Mouse (Mus musculus) hindbrain, embryonic 15.5 days (tissue): ENCODE measurements around the gene Ndufs5. TPM values are rescaled to one million over a fixed set of nuclear protein-coding genes. Genes with fewer than 3 reads are reported as not detected.

Experiments used
- ATAC-seq: fragments of 200-750 bp; cut with Nextera tagmentation; 2 replicates; pipeline ENCODE4 v1.8.0; 2017; ENCODE audit warnings: low read depth, moderate number of reproducible peaks, moderate TSS enrichment; ENCODE audit not compliant: low FRiP score
- H3K27ac ChIP-seq: fragments of 300-500 bp; sonication (generic); replicated peaks from 2 replicates; pipeline ENCODE4 v1.5.1; 2015; ENCODE audit warnings: mild to moderate bottlenecking, inconsistent platforms
- H3K27me3 ChIP-seq: fragments of 300-500 bp; sonication (generic); 2 replicates; pipeline ENCODE4 v1.6.1; 2015; ENCODE audit warnings: control low read depth, inconsistent platforms
- H3K36me3 ChIP-seq: fragments of 300-500 bp; sonication (generic); 2 replicates; pipeline ENCODE4 v1.6.1; 2015; ENCODE audit warnings: control low read depth, inconsistent platforms
- H3K4me1 ChIP-seq: fragments of 300-500 bp; sonication (generic); replicated peaks from 2 replicates; pipeline ENCODE4 v1.6.1; 2015; ENCODE audit warnings: control low read depth, inconsistent platforms
- H3K4me2 ChIP-seq: fragments of 300-500 bp; sonication (generic); 2 replicates; pipeline ENCODE4 v1.6.1; 2015; ENCODE audit warnings: moderate library complexity, mild to moderate bottlenecking, inconsistent platforms
- H3K4me3 ChIP-seq: fragments of 300-500 bp; sonication (generic); 2 replicates; pipeline ENCODE4 v1.5.1; 2015; ENCODE audit warnings: mild to moderate bottlenecking, inconsistent platforms
- H3K9ac ChIP-seq: fragments of 300-500 bp; sonication (generic); 2 replicates; pipeline ENCODE4 v1.6.1; 2015; ENCODE audit warnings: inconsistent platforms
- H3K9me3 ChIP-seq: fragments of 300-500 bp; sonication (generic); 2 replicates; pipeline ENCODE4 v1.6.1; 2016; ENCODE audit warnings: control low read depth, inconsistent platforms
- whole genome bisulfite sequencing: fragments of 180-500 bp; shearing (Covaris S2); methylation state at CpG from one replicate; pipeline ENCODE4 v1.1.7; 2015; 5-methylcytosine and 5-hydroxymethylcytosine counted together
- polyA plus RNA-seq: library from polyadenylated mRNA; unstranded; fragments of >200 nt; fragmentation: Nextera tagmentation; extraction: Ambion mirVana; gene quantifications from 2 replicates; pipeline ENCODE4 v1.2.1, GENCODE M21; 2015

Gene Ndufs5
- polyA plus RNA-seq, 1 experiment from 2014 or later: 457 TPM

DNA sequence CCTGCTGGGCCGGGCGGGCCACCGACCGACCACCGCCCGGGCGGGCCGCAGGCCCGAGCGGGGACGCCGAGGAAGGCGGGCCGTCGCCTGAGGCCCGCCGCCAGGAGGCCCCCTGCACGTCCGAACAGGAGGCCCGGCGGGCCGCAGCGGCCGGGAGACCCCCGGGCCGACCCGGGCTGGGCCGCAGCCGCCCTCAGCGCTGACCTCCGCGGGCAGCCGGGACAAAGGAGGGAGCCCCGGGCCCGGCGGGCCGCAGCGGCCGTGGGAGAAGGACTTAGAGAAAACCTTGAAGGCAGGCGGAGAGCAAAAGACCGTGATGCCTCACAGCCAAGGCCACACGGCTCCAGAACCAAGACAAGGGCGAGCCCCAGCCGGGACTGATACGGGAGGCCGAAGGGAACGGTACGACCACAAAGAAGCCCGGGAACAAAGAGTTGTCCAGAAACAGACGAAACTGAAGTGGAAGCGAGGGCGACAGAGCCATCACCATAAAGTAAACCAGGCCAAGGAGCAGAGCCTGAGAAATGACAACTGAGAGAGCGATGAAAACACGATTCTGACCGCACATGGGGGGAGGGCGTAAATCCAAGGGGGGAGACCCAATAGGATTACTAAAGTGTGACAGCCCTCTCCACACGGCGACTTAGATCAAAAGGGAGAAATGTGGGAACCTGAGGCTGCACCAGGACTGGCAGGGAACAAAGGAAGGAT is 52.9 kb downstream of the Ndufs5 start:
- ATAC-seq: peak; percentile 16
- peak overlapping the region; percentile 83 for H3K4me2 ChIP-seq
- no peaks in the 10 kb centered on the region for H3K36me3 ChIP-seq
- peak overlapping the region; percentile 53 for H3K4me3 ChIP-seq
- no peaks in the 10 kb centered on the region for H3K27me3 ChIP-seq
- no peaks in the 10 kb centered on the region for H3K9me3 ChIP-seq
- H3K4me1 ChIP-seq: peaks cover 69% of the 10 kb centered on the region
- under 1% methylated on average over 53 of the region's 58 CpGs for WGBS
- peak overlapping the region; percentile 92 for H3K9ac ChIP-seq
- peak overlapping the region; percentile 96 for H3K27ac ChIP-seq

DNA sequence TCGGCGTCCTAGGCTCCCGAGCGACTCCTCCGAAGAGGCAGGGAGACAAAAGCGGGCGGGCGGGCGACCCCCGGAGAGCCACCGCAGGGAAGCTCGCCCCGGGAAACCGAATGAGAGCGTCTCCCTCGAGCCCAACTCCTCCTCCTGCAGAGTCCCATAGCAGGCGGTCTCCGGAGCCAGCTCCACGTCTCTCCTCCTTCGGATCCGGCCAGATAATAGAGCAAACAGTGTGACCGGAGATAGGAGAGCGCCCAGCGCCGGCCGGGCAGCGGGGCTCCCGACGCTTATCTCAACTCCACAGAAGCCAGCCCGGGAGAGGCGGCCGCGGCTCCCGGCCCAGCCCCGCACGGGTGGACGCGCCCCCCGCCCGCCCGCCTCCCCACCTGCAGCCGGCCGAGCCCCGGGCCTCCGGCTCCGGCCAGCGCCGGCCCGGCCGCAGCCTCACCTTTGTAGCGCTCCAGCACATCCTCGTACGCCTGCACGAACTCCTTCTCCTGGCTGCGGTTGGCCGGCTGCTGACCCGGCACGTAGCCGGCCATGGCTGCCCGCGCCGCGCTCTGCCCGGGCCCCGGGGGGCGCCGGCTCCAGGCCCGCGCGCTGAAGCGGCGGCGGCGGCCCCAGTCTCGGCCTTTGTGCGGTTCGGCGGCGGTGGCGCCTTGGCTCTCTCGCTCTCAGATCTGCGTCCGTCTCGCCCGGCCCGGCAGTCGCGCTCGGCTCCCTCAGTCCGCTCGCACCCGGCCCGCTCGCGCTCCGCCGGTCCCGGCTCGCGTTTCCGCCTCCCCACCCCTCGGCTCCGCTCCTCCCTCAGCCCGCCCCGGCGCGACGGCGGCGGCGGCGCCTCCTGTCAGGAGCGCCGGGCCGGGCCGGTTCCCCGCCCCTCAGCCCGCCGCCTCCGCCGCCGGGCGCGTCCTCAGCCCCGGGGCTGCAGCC is 53.7 kb downstream of the Ndufs5 start:
- ATAC-seq: peak; percentile 69
- WGBS: under 1% methylated on average over 87 of the region's 125 CpGs
- Histone ChIP-seq H3K4me3 (peak overlapping the region; percentile 53), H3K4me2 (peak overlapping the region; percentile 83), H3K4me1 (peaks cover 64% of the 10 kb centered on the region), H3K27me3 (no peaks in the 10 kb centered on the region), H3K9me3 (no peaks in the 10 kb centered on the region), H3K9ac (peak overlapping the region; percentile 92), H3K36me3 (no peaks in the 10 kb centered on the region), H3K27ac (peak overlapping the region; percentile 96)

DNA sequence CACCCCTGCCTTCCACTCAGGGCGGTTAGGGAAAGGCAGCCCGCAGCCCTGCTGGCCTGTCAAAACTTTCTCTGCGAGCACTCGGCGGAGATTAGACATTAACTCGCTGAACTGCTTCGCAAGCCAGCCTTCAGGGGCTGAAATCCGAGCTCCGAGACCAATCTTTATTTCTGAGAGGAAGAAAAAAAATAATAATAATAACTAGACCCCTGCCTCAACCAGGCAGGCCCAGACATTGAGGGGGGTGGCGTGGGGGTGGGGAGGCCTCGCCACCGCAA is 54.4 kb downstream of the Ndufs5 start:
- ATAC-seq: no peak
- peak overlapping the region; percentile 96 for H3K27ac ChIP-seq
- peaks cover 64% of the 10 kb centered on the region for H3K4me1 ChIP-seq
- H3K9me3 ChIP-seq: no peaks in the 10 kb centered on the region
- 2% methylated on average over 12 of the region's 12 CpGs for WGBS
- peak overlapping the region; percentile 83 for H3K4me2 ChIP-seq
- H3K36me3 ChIP-seq: no peaks in the 10 kb centered on the region
- H3K27me3 ChIP-seq: no peaks in the 10 kb centered on the region
- H3K4me3 ChIP-seq: peak overlapping the region; percentile 53
- H3K9ac ChIP-seq: peak overlapping the region; percentile 92

DNA sequence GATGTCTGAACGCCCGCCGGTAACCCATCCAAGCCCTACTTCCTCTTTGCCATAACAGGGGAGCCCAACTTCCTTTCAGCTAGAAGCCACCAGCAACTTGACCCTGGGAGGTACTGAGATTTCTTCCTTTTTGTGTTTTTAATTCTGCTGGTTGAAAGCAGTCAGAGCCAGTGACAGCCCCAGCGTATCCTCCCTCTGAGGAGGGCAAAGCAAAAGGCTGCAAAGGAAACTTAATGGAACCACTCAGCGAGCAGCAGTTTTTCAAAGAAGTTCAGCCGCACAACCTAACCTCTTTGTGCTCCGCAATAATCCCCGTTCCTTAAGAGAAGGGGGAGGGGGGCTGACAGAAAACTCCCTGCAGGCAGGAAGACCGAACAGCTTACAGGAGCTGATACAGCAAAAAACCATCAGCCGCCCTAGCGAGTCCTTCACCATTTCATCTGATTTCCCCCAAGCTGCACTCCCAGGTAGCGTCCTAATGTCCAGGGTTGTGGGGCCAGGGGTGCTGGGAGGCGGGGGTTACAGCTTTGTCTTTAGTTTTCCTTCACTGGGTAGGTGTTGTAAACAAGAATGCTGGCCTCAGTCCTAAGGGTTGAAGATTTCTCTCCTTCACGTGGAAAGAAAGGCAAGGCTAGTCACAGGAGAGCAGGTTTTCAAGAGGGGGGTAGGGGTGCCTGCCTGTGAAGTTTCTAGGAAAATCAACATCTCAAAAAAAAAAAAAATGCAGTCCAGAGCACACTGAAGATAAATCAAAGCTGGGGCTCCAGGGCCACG is 54.9 kb downstream of the Ndufs5 start:
- Histone ChIP-seq H3K9me3 (no peaks in the 10 kb centered on the region), H3K36me3 (no peaks in the 10 kb centered on the region), H3K27me3 (no peaks in the 10 kb centered on the region), H3K4me3 (peak overlapping the region; percentile 53), H3K9ac (peak overlapping the region; percentile 92; the same call in 1 of the 2 replicates), H3K27ac (peak overlapping the region; percentile 96), H3K4me1 (peaks cover 64% of the 10 kb centered on the region), H3K4me2 (peak overlapping the region; percentile 83)
- WGBS: 8% methylated on average over 15 of the region's 15 CpGs
- ATAC-seq: no peak

Other genes starting within 250 kb of the Ndufs5 start
- gene Macf1, start 33.8 kb downstream of the Ndufs5 start, polyA plus RNA-seq: 69.2 and 71.9 TPM in 2 replicates
- 79.8 and 82.1 TPM in 2 replicates for gene Akirin1, start 32.1 kb upstream of the Ndufs5 start, polyA plus RNA-seq
- gene Rhbdl2, start 69.7 kb upstream of the Ndufs5 start, polyA plus RNA-seq: 1.6 and 1.9 TPM in 2 replicates
- 0.09 and 0.16 TPM in 2 replicates for gene 4933427I04Rik, start 141.5 kb upstream of the Ndufs5 start, polyA plus RNA-seq
- 34.2 and 44.3 TPM in 2 replicates for gene Mycbp, start 186.6 kb upstream of the Ndufs5 start, polyA plus RNA-seq
- gene Rragc, start 199.2 kb upstream of the Ndufs5 start, polyA plus RNA-seq: 44.9 and 47.8 TPM in 2 replicates
- gene 4930535I16Rik, start 199.8 kb upstream of the Ndufs5 start, polyA plus RNA-seq: not detected in 2 replicates